Mouse (Mus musculus) thymus, adult 2 months (tissue): ENCODE measurements at regions not wholly inside any gene's neighbourhood (a gene's known extent, or its start where the extent isn't known, plus 50 kb on each side); places are given as distances from the start of the nearest gene placed in this dataset.

Experiments used
- DNase-seq: peaks from one replicate; pipeline ENCODE4 v3.0.0; 2021
- H3K27ac ChIP-seq: fragments of 200-500 bp; 2 replicates; pipeline ENCODE4 v1.5.1; 2012; ENCODE audit warnings: low read length, control low read depth; ENCODE audit not compliant: control insufficient read depth, insufficient read depth
- H3K27me3 ChIP-seq: fragments of 200-500 bp; 2 replicates; pipeline ENCODE4 v1.6.1; 2012; ENCODE audit warnings: mild to moderate bottlenecking, low read length, moderate library complexity, mixed read lengths; ENCODE audit not compliant: control insufficient read depth, insufficient read depth
- H3K36me3 ChIP-seq: fragments of 200-500 bp; 2 replicates; pipeline ENCODE4 v1.6.1; 2012; ENCODE audit warnings: mild to moderate bottlenecking, low read length, moderate library complexity; ENCODE audit not compliant: control insufficient read depth, insufficient read depth
- H3K4me1 ChIP-seq: fragments of 200-500 bp; replicated peaks from 2 replicates; pipeline ENCODE4 v1.6.1; 2012; ENCODE audit warnings: low read length; ENCODE audit not compliant: control insufficient read depth, insufficient read depth
- H3K4me3 ChIP-seq: fragments of 200-500 bp; 2 replicates; pipeline ENCODE4 v1.5.1; 2012; ENCODE audit warnings: mild to moderate bottlenecking, low read length, control low read depth, moderate library complexity; ENCODE audit not compliant: control insufficient read depth, insufficient read depth
- CTCF ChIP-seq: fragments of 200-500 bp; IDR thresholded peaks from 2 replicates; pipeline ENCODE4 v1.5.1; 2012; ENCODE audit warnings: mild to moderate bottlenecking, control low read depth, low read length, moderate library complexity, borderline replicate concordance; ENCODE audit not compliant: control insufficient read depth, poor library complexity, insufficient read depth; ENCODE audit errors: extremely low read depth
- POLR2A ChIP-seq: fragments of 200-500 bp; IDR thresholded peaks from 2 replicates; pipeline ENCODE4 v1.6.1; 2012; ENCODE audit warnings: mild to moderate bottlenecking, low read length, control low read depth, moderate library complexity; ENCODE audit not compliant: control insufficient read depth, poor library complexity, insufficient read depth; ENCODE audit errors: extremely low read depth
- WGBS: fragments of 180-500 bp; shearing (Covaris S2); methylation state at CpG from one replicate; pipeline ENCODE4 v1.1.7; 2018; 5-methylcytosine and 5-hydroxymethylcytosine counted together

GRCm38 (mm10) chr10:17482751-17483150, 240.3 kb upstream of the Cited2 start:
- H3K4me3 ChIP-seq: no peak overlapping the region
- no peak for DNase-seq
- no peak overlapping the region for H3K27ac ChIP-seq
- no peaks in the 10 kb centered on the region for H3K36me3 ChIP-seq
- TF ChIP-seq CTCF (no peak), POLR2A (no peak)
- H3K4me1 ChIP-seq: no peaks in the 10 kb centered on the region; the same call in 1 of the 2 replicates
- no peaks in the 10 kb centered on the region for H3K27me3 ChIP-seq
- 87% methylated on average over 4 of the region's 4 CpGs for WGBS

- 3% methylated on average over 5 of the region's 5 CpGs for WGBS
- no peak for DNase-seq
- Histone ChIP-seq H3K4me1 (no peaks in the 10 kb centered on the region), H3K4me3 (no peak overlapping the region), H3K27me3 (no peaks in the 10 kb centered on the region), H3K36me3 (no peaks in the 10 kb centered on the region), H3K27ac (no peak overlapping the region)
- TF ChIP-seq CTCF (no peak), POLR2A (no peak)
Measured at GRCm38 (mm10) chr10:17485049-17485449, 238.0 kb upstream of the Cited2 start.

- no peak for DNase-seq
- H3K27ac ChIP-seq: no peak overlapping the region
- no peaks in the 10 kb centered on the region for H3K27me3 ChIP-seq
- H3K4me3 ChIP-seq: no peak overlapping the region
- H3K36me3 ChIP-seq: no peaks in the 10 kb centered on the region
- TF ChIP-seq POLR2A: no peak
- TF ChIP-seq CTCF: no peak
- H3K4me1 ChIP-seq: no peaks in the 10 kb centered on the region
- 36% methylated on average over 2 of the region's 2 CpGs for WGBS
Measured at GRCm38 (mm10) chr10:17485515-17485914, 237.5 kb upstream of the Cited2 start.

- Histone ChIP-seq H3K36me3 (no peaks in the 10 kb centered on the region), H3K27me3 (no peaks in the 10 kb centered on the region), H3K4me1 (no peaks in the 10 kb centered on the region), H3K27ac (no peak overlapping the region), H3K4me3 (no peak overlapping the region)
- TF ChIP-seq POLR2A (no peak), CTCF (no peak)
- DNase-seq: no peak
- 51% methylated on average over 3 of the region's 3 CpGs for WGBS
Measured at GRCm38 (mm10) chr10:17486011-17486410, 237.0 kb upstream of the Cited2 start.

- H3K4me1 ChIP-seq: no peaks in the 10 kb centered on the region
- no peaks in the 10 kb centered on the region for H3K27me3 ChIP-seq
- H3K36me3 ChIP-seq: no peaks in the 10 kb centered on the region
- H3K27ac ChIP-seq: no peak overlapping the region
- 97% methylated on average over 5 of the region's 5 CpGs for WGBS
- no peak overlapping the region for H3K4me3 ChIP-seq
- no peak for DNase-seq
- TF ChIP-seq POLR2A: no peak
- no peak for TF ChIP-seq CTCF
Measured at GRCm38 (mm10) chr10:17487460-17487859, 235.6 kb upstream of the Cited2 start.

GRCm38 (mm10) chr10:17491611-17492305, 231.3 kb upstream of the Cited2 start:
- TF ChIP-seq CTCF (no peak), POLR2A (no peak)
- H3K27me3 ChIP-seq: no peaks in the 10 kb centered on the region
- H3K4me1 ChIP-seq: no peaks in the 10 kb centered on the region
- H3K36me3 ChIP-seq: no peaks in the 10 kb centered on the region
- H3K4me3 ChIP-seq: no peak overlapping the region
- 88% methylated on average over 5 of the region's 5 CpGs for WGBS
- no peak for DNase-seq
- no peak overlapping the region for H3K27ac ChIP-seq

- no peak for TF ChIP-seq POLR2A
- no peak for TF ChIP-seq CTCF
- no peak for DNase-seq
- no peak overlapping the region for H3K4me3 ChIP-seq
- 90% methylated on average over 6 of the region's 6 CpGs for WGBS
- H3K4me1 ChIP-seq: no peaks in the 10 kb centered on the region
- H3K27ac ChIP-seq: no peak overlapping the region
- H3K36me3 ChIP-seq: no peaks in the 10 kb centered on the region
- H3K27me3 ChIP-seq: no peaks in the 10 kb centered on the region
Measured at GRCm38 (mm10) chr10:17493137-17493536, 229.9 kb upstream of the Cited2 start.
